Mouse (Mus musculus) cerebral cortex, adult 2 months (tissue): Measurements from ENCODE around the gene Olfr1084.

Experiments
- WGBS: fragments of 180-500 bp; shearing (Covaris S2); methylation state at CpG from one replicate; pipeline ENCODE4 v1.1.7; 2018; 5-methylcytosine and 5-hydroxymethylcytosine counted together

The Olfr1084 gene

DNA sequence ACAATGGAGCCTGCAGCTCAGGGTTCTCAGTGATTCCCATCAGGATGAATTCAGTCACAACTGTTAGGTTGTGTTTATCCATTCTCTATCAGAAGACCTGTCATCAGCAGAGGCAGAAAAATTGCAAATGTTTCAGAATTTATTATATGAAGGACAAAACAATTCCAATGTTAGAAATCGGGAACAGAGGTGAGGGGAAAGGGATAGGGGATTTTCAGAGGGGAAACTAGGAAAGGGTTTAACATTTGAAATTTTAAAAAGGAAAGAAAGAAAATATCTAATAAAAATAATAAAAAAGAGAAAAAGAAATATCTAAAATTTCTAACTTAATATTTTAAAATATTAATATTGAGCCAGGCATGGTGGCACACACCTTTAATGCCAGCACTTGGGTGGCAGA lies at the start of gene Olfr1084:
Olfr1084 (minus strand) TSS at position 101 of the 400 bp plus-strand sequence.
- 93% methylated on average over 1 of the region's 1 CpGs for WGBS

DNA sequence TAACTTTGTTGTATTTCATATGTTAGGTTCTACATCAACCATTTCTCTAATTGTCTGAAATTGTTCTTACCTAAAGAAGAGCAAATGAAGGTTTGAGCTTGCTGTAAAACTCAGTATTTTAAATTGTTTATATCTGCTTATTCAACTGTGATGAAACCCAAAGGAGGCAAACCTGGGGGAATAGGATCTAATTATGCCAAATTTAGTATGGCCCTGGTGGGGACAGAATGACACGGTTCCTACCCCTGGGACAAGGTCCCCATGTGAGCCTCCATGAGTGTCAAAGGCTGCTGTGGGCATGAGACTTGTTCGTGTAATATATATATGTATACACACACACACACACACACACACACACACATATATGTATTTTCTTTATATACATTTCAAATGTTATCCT lies 40.5 kb upstream of the Olfr1084 start, which contains the start of gene Olfr1086:
Olfr1086 (minus strand) TSS at position 101 of the 400 bp plus-strand sequence.
- 80% methylated on average over 2 of the region's 2 CpGs for WGBS

DNA sequence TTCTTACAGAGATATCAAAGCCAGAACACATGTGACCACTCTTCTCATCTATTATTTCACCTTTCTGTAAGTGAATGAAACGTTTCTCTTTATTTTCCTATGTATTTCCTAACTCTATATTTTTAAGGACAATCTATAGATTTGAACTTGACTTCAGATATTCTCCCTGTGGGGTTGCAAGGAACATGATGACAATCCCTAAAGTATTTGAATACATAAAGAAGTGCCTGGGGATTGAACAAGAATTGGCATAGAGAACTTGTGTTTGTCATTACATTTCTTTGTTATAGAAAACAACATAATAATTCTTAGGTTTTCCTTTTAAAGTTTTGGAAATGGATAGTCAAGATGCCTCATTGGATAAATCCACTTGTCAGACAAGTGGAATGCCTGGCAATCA lies 22.4 kb upstream of the Olfr1084 start, which contains the start of gene Olfr1085:
Olfr1085 (minus strand) TSS at position 101 of the 400 bp plus-strand sequence.
- WGBS: 30% methylated on average over 1 of the region's 1 CpGs

DNA sequence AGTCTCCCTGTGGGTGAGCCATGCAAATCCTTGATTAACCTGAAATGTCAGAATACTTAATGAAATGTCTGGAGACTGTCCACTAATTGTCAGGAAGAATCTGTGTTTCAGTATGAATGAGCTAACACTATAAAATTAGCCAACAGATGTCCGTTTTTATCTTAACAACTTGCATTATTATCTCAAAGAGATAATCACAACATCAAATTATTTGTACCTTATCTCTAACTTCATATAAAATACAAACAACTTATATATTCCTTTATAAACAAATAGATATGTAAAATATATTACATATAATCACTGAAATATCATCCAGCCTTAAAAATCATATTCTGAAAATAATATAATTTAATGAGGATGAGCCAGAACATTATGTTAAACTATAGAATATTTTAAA lies 40.7 kb downstream of the Olfr1084 start, which contains the start of gene Olfr1082:
Olfr1082 (minus strand) TSS at position 101 of the 400 bp plus-strand sequence.
- WGBS: 52% methylated on average over 1 of the region's 1 CpGs
